9 mouse cellular contexts compared by ENCODE assay signal in the genomic region with DNA sequence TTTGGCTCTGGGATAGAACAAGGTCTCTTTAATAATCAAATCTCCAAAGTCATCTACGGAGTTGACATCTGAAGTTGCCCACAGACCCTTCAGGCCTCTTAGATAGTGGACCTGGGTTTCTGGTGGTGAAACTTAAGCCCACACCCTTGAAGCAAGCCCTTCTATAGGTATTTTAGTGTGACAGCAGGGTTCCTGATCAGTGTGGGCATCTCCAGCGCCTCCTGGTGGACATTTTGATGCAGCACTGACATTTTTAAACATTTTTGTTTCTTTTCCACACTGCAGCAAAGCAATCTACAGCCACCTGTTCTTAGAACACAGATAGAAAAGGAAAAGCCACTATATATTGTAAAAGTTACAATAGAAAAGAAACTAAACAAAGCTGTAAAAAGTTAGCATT. TPM values are rescaled to one million over a fixed set of nuclear protein-coding genes. Genes with fewer than 3 reads are reported as not detected.
DNase-seq lines count a peak whose midpoint lies in the region; TF ChIP-seq lines count a peak whose summit lies in the region.
"Had no signal": no experiment of that assay in that cellular context is flagged by ENCODE, and none has a peak within 500 bp of the region (broad histone marks: within the 10 kb centered on the region; RNA-seq: fewer than 3 reads in every experiment).

No protein-coding gene starts in this region.

- DNase-seq in left cerebral cortex, postnatal 14 days (ENCODE audit: low spot score in 2 of 2) = peak; percentile 4 to 5
- DNase-seq in left cerebral cortex, postnatal 10 days (ENCODE audit: extremely low spot score in 1 of 2, low spot score in 2 of 2) = no peak
- peak; percentile 65 for DNase-seq in ES-E14 (ENCODE audit: low read depth, low spot score)
- peak; percentile 36 for DNase-seq in kidney, postnatal 10 days
- DNase-seq in cerebellum, adult 9-11 months = no peak

- H3K27me3 ChIP-seq in small intestine, adult 2 months (ENCODE audit: control insufficient read depth, insufficient read depth, low read length) = no peaks in the 10 kb centered on the region
- H3K27me3 ChIP-seq: midbrain, embryonic 12.5 days had no signal

- H3K4me1 ChIP-seq in ES-E14 (ENCODE audit: control insufficient read depth in 2 of 2, insufficient read depth in 2 of 2, low read length in 2 of 2, poor library complexity in 1 of 2) = no peaks in the 10 kb centered on the region
- H3K4me1 ChIP-seq in bone marrow macrophage, adult 2 months (ENCODE audit: control insufficient read depth, insufficient read depth, low read length) = no peaks in the 10 kb centered on the region
- no peaks in the 10 kb centered on the region for H3K4me1 ChIP-seq in small intestine, adult 2 months (ENCODE audit: control insufficient read depth, insufficient read depth, insufficient read length, low read length)
- H3K4me1 ChIP-seq: midbrain, embryonic 12.5 days had no signal

- no peak overlapping the region for H3K4me3 ChIP-seq in ES-E14 (ENCODE audit: insufficient read depth in 1 of 2, low read depth in 1 of 2, low read length in 2 of 2, poor library complexity in 1 of 2, severe bottlenecking in 1 of 2)
- H3K4me3 ChIP-seq in bone marrow macrophage, adult 2 months (ENCODE audit: insufficient read depth, low read length) = no peak overlapping the region
- no peak overlapping the region for H3K4me3 ChIP-seq in small intestine, adult 2 months (ENCODE audit: low read depth, low read length)
- H3K4me3 ChIP-seq: midbrain, embryonic 12.5 days had no signal

- in situ Hi-C loops in ES-E14 (cut with MboI; ENCODE audit: low sequenced_read_pairs in 2 of 2, unreplicated experiment in 2 of 2) = loop anchor here in 1 of 2 experiments (25.0 kb wide), 1 partner anchor 106 kb away; a partner anchor contains a TSS

- peaks cover 41% of the 10 kb centered on the region for H3K36me3 ChIP-seq in ES-E14 (ENCODE audit: control insufficient read depth, insufficient read depth, low read length, poor library complexity, severe bottlenecking)
- peaks cover 6% of the 10 kb centered on the region for H3K36me3 ChIP-seq in small intestine, adult 2 months (ENCODE audit: control insufficient read depth, insufficient read depth, low read length)
- H3K36me3 ChIP-seq: midbrain, embryonic 12.5 days had no signal

- H3K27ac ChIP-seq in ES-E14 (ENCODE audit: insufficient read depth, low read depth, low read length, poor library complexity, severe bottlenecking) = no peak overlapping the region
- H3K27ac ChIP-seq in bone marrow macrophage, adult 2 months (ENCODE audit: insufficient read depth, low read depth, low read length) = no peak overlapping the region
- no peak overlapping the region for H3K27ac ChIP-seq in small intestine, adult 2 months (ENCODE audit: insufficient read depth, low read depth, low read length)
- H3K27ac ChIP-seq: midbrain, embryonic 12.5 days had no signal

- TF ChIP-seq CTCF in bone marrow macrophage, adult 2 months (IDR thresholded peaks at IDR 0.05; ENCODE audit: low read depth, low read length) = peak; percentile 67
- TF ChIP-seq CTCF in small intestine, adult 2 months (IDR thresholded peaks at IDR 0.05; ENCODE audit: extremely low read depth, insufficient read length, insufficient replicate concordance, low read depth, low read length) = peak; percentile 84; the same call in 1 of the 2 replicates

- H3K9me3 ChIP-seq in ES-E14 (ENCODE audit: control insufficient read depth, insufficient read depth, low read depth, low read length) = no peaks in the 10 kb centered on the region
- H3K9me3 ChIP-seq: midbrain, embryonic 12.5 days had no signal

- intact Hi-C loops in left cerebral cortex, postnatal 14 days (cut with DNase I) = no loop called here
- intact Hi-C loops in left cerebral cortex, postnatal 10 days (cut with DNase I) = no loop called here

- 36% methylated on average over 2 of the region's 2 CpGs for WGBS in small intestine, adult 2 months

- TF ChIP-seq POLR2A in bone marrow macrophage, adult 2 months (IDR thresholded peaks at IDR 0.05; ENCODE audit: borderline replicate concordance, low read depth, low read length) = no peak
- TF ChIP-seq POLR2A in small intestine, adult 2 months (IDR thresholded peaks at IDR 0.05; ENCODE audit: low read depth, low read length) = no peak

- no peak overlapping the region for H3K9ac ChIP-seq in ES-E14 (ENCODE audit: insufficient read depth, low read depth, low read length, poor library complexity, severe bottlenecking)
- H3K9ac ChIP-seq: midbrain, embryonic 12.5 days had no signal

TF ChIP-seq in ES-E14, 5 proteins besides CTCF, POLR2A, EP300 and RAD21:
- TF ChIP-seq CHD2 (IDR thresholded peaks at IDR 0.05; ENCODE audit: low read depth, low read length) (no peak), ZC3H11A (IDR thresholded peaks at IDR 0.05; ENCODE audit: borderline replicate concordance, low read depth, low read length) (0 out of 2 replicates have a peak, but pooled peaks have one; percentile 25)

RNA-seq across cellular contexts. Expression of a gene that starts 12.6 kb away (rescaled TPM):
- under 1 TPM; 0.13 to 0.15 TPM for total RNA-seq in left cerebral cortex, postnatal 14 days (2021)
- under 1 TPM; 0.63 to 0.75 TPM for total RNA-seq in left cerebral cortex, postnatal 10 days (2021)
- total RNA-seq in ES-E14 (2012; rRNA removed) = 73.9 and 86.1 TPM in 2 replicates
- polyA plus RNA-seq in bone marrow macrophage, adult 2 months (2012; ENCODE audit: insufficient read depth, insufficient read length, missing spikeins) = 1.7 and 3.0 TPM in 2 replicates
- polyA plus RNA-seq in small intestine, adult 2 months (2012; rRNA removed) = 0.44 and 0.61 TPM in 2 replicates

RNA-seq across cellular contexts. Expression of a gene that starts 13.1 kb away (rescaled TPM):
- total RNA-seq in left cerebral cortex, postnatal 14 days (2021) = under 1 TPM; 0.68 to 0.72 TPM
- total RNA-seq in left cerebral cortex, postnatal 10 days (2021) = under 1 TPM; 0.88 to 0.99 TPM
- total RNA-seq in ES-E14 (2012; rRNA removed) = 1.3 and 1.6 TPM in 2 replicates
- polyA plus RNA-seq in bone marrow macrophage, adult 2 months (2012; ENCODE audit: insufficient read depth, insufficient read length, missing spikeins) = 50.1 and 53.9 TPM in 2 replicates
- 2.1 and 5.8 TPM in 2 replicates for polyA plus RNA-seq in small intestine, adult 2 months (2012; rRNA removed)

RNA-seq across cellular contexts. Expression of a gene that starts 35.4 kb away (rescaled TPM):
- not detected for total RNA-seq in left cerebral cortex, postnatal 14 days (2021)
- not detected for total RNA-seq in left cerebral cortex, postnatal 10 days (2021)
- not detected in 2 replicates for total RNA-seq in ES-E14 (2012; rRNA removed)
- not detected in 2 replicates for polyA plus RNA-seq in bone marrow macrophage, adult 2 months (2012; ENCODE audit: insufficient read depth, insufficient read length, missing spikeins)
- polyA plus RNA-seq in small intestine, adult 2 months (2012; rRNA removed) = not detected in 2 replicates
- polyA plus RNA-seq: frontal cortex, adult 2 months; midbrain, embryonic 12.5 days had no signal

RNA-seq across cellular contexts. Expression of a gene that starts 48.0 kb away (rescaled TPM):
- under 1 TPM; 0.30 to 0.40 TPM for total RNA-seq in left cerebral cortex, postnatal 14 days (2021)
- under 1 TPM; 0.34 to 0.43 TPM for total RNA-seq in left cerebral cortex, postnatal 10 days (2021)
- total RNA-seq in ES-E14 (2012; rRNA removed) = 0.04 and 0.05 TPM in 2 replicates
- not detected in 2 replicates for polyA plus RNA-seq in bone marrow macrophage, adult 2 months (2012; ENCODE audit: insufficient read depth, insufficient read length, missing spikeins)
- not detected in 2 replicates for polyA plus RNA-seq in small intestine, adult 2 months (2012; rRNA removed)

RNA-seq across cellular contexts. Expression of a gene that starts 56.7 kb away (rescaled TPM):
- under 1 TPM; 0.38 to 0.55 TPM for total RNA-seq in left cerebral cortex, postnatal 14 days (2021)
- total RNA-seq in left cerebral cortex, postnatal 10 days (2021) = under 1 TPM; 0.43 to 0.49 TPM
- total RNA-seq in ES-E14 (2012; rRNA removed) = not detected in 2 replicates
- polyA plus RNA-seq in bone marrow macrophage, adult 2 months (2012; ENCODE audit: insufficient read depth, insufficient read length, missing spikeins) = 14.9 and 15.9 TPM in 2 replicates
- 0.67 and 0.70 TPM in 2 replicates for polyA plus RNA-seq in small intestine, adult 2 months (2012; rRNA removed)

Comparison
In these comparisons a context has a peak if more than half of its experiments do, and no peak if none do; other contexts are left out.
1. DNase-seq: peak in left cerebral cortex, postnatal 14 days (2 of 2), ES-E14 (single experiment) and kidney, postnatal 10 days (single experiment); none in left cerebral cortex, postnatal 10 days (0 of 2) and cerebellum, adult 9-11 months (single experiment).
2. RNA of a gene that starts 12.6 kb away (total RNA-seq): 73.9 to 86.1 TPM in ES-E14; 0.63 to 0.75 TPM in left cerebral cortex, postnatal 10 days and 0.13 to 0.15 TPM in left cerebral cortex, postnatal 14 days; every median in the first group is over 10 times any median in the second.